Mouse (Mus musculus): ENCODE measurements around the gene Rbm38.

DNA sequence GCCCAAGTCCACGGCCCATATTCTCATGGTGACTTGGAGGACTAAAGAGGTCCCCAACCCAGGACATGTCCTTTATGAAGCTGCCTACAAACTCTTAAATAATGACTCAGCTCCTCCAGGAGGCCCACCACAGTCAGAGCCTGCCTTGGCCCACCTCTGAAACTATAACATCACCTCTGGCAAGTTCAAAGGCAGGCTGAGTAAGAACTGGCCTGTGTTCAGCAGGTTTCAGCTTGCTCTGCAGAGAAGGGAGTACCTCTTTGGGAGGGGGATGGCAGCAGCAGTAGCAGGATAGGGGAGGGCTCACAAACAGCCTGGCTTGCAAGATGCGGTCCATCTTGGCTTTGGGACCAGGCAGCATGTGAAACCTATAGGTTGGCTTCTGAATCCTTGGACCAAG is 48.4 kb upstream of the Rbm38 start:
- TF ChIP-seq POLR2A (IDR thresholded peaks at IDR 0.05; ENCODE audit: borderline replicate concordance, extremely low read depth, low read depth, low read length) = no peak
- no peak for TF ChIP-seq CTCF (IDR thresholded peaks at IDR 0.05; ENCODE audit: insufficient read depth, low read length)
